Mouse (Mus musculus) small intestine, adult 2 months (tissue): ENCODE data around the gene Plcb4.

ENCODE experiments used
- CTCF ChIP-seq: fragments of 200-500 bp; IDR thresholded peaks from 2 replicates; pipeline ENCODE4 v1.5.1; 2012; ENCODE audit warnings: low read depth, mild to moderate bottlenecking, control low read depth, inconsistent platforms, low read length, moderate library complexity, mixed read lengths; ENCODE audit not compliant: insufficient replicate concordance, insufficient read length; ENCODE audit errors: extremely low read depth
- POLR2A ChIP-seq: fragments of 200-500 bp; IDR thresholded peaks from 2 replicates; pipeline ENCODE4 v1.6.1; 2012; ENCODE audit warnings: low read depth, mild to moderate bottlenecking, control low read depth, inconsistent platforms, low read length, moderate library complexity

GRCm38 (mm10) chr2:136048464-136048863 is 389.7 kb downstream of the Plcb4 start:
- TF ChIP-seq CTCF: no peak
- no peak for TF ChIP-seq POLR2A
